Mouse (Mus musculus): ENCODE data around the gene Ccdc9. TPM values are rescaled to one million over a fixed set of nuclear protein-coding genes. Genes with fewer than 3 reads are reported as not detected.
A peak's percentile ranks its signal among the peaks of the same experiment; 100 is the strongest.

The Ccdc9 gene
- total and polyA plus RNA-seq, 2 experiments from 2014 or later, result 13.6 to 31.5 TPM

DNA sequence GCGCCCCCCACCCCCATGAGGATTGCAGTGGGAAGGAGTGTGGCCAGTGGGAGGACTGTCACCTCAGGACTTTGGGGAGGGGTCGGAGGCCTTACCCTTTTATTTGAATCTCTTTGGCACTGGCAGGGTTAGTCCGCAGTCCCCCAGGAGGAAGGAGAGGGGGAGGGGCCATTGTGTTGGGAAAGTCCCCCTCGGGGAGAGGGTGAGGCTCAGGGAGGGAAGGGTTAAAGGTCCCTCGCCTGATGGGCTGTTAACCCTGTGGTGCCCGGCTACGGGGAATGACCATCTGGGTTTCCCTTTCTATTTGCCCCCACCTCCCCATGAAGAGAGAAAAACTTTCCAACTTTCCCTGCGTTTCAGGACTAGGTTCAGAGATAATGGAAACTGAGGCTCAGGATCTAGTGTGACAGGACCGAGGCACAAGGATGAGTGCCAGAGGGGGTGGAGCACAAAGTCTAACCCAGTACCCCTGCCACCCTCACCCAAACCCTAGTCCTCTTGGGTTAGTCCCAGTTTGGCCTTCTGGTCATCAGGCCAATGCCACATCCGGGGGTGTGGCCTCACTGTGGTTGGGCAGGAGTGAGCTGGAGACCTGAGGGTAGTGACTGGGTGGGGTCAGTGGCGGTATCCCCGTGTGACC is 26.2 kb upstream of the Ccdc9 start:
- H3K36me3 ChIP-seq (ENCODE audit: insufficient read depth, low read length), result peaks cover 9% of the 10 kb centered on the region; the same call in 1 of the 2 replicates
- WGBS, result 2% methylated on average over 11 of the region's 12 CpGs
- peaks cover 13% of the 10 kb centered on the region for H3K4me1 ChIP-seq (ENCODE audit: insufficient read depth, low read length)
- no peak for ATAC-seq (ENCODE audit: low FRiP score)
- H3K9ac ChIP-seq (replicated peaks; ENCODE audit: low read length, poor library complexity, severe bottlenecking), result peak overlapping the region; percentile 74
- DNase-seq (ENCODE audit: low spot score), result peak; percentile 41
- H3K27ac ChIP-seq (ENCODE audit: low read depth, low read length), result peak overlapping the region; percentile 93
- no peaks in the 10 kb centered on the region for H3K9me3 ChIP-seq (ENCODE audit: low read length)
- no peaks in the 10 kb centered on the region for H3K27me3 ChIP-seq (ENCODE audit: insufficient read depth, low read length)
- H3K4me2 ChIP-seq (ENCODE audit: low read depth, low read length, poor library complexity, severe bottlenecking), result peak overlapping the region; percentile 97
- no peak for TF ChIP-seq CTCF (IDR thresholded peaks at IDR 0.05)
- peak overlapping the region; percentile 81 for H3K4me3 ChIP-seq (ENCODE audit: low read depth, low read length)

DNA sequence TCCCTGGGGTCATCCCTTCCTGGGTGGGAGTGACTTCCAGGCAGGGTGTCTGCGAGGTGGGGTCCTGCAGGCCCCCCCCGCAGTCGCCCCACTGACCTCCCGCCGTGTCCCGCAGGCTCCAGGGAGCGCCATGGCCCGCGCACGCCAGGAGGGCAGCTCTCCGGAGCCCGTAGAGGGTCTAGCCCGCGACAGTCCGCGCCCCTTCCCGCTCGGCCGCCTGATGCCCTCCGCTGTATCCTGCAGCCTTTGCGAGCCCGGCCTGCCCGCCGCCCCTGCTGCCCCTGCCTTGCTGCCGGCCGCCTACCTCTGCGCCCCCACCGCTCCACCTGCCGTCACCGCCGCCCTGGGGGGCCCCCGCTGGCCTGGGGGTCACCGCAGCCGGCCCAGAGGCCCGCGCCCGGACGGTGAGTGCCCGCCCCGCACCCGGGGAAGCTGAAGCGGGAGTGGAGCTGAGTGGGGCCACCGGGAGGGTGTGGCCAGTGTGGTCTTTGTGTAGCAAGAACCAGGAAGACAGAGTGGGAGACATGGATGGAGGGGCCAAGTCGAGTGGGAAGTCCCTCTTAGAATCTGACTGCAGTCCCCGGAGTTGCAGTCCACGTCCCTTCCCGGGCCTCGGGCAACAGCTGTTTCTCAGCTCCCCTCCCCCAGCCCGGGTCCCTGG is 25.5 kb upstream of the Ccdc9 start:
- DNase-seq (ENCODE audit: low spot score) (peak; percentile 10), ATAC-seq (ENCODE audit: low FRiP score) (no peak)
- Histone ChIP-seq H3K4me3 (ENCODE audit: low read depth, low read length) (peak overlapping the region; percentile 81), H3K27ac (ENCODE audit: low read depth, low read length) (peak overlapping the region; percentile 55), H3K9ac (replicated peaks; ENCODE audit: low read length, poor library complexity, severe bottlenecking) (peak overlapping the region; percentile 74), H3K27me3 (ENCODE audit: insufficient read depth, low read length) (no peaks in the 10 kb centered on the region), H3K36me3 (ENCODE audit: insufficient read depth, low read length) (peaks cover 3% of the 10 kb centered on the region; the same call in 1 of the 2 replicates), H3K4me1 (ENCODE audit: insufficient read depth, low read length) (peaks cover 13% of the 10 kb centered on the region), H3K4me2 (ENCODE audit: low read depth, low read length, poor library complexity, severe bottlenecking) (peak overlapping the region; percentile 97), H3K9me3 (ENCODE audit: low read length) (no peaks in the 10 kb centered on the region)
- TF ChIP-seq CTCF (IDR thresholded peaks at IDR 0.05), result no peak
- WGBS, result under 1% methylated on average over 44 of the region's 49 CpGs

DNA sequence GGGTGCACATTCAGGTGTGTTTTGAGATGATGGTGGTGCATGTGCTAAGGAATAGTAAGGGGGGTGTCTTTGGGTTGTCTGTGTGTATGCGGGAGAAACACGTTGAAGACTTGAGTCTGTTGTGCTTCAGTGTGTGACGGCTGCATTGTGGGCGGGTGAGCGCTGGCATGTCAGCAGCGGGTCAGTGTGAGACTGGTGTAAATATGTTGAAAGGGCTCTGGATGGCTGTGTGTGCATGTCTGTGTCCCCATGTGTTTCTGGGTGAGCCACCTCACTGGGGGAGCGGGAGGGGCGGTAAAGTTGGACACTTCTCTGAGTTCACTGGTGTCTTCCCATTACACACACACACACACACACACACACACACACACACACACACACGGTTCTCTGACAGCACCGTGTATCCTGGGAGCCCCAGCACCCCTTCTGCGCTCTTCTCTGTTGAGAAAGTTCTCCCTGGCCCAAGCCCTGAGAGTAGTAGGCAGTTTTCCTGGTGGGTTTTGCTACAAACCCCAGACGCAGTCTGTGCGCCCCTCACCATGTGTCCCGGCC is 24.9 kb upstream of the Ccdc9 start:
- DNase-seq (ENCODE audit: low spot score) (peak; percentile 17), ATAC-seq (ENCODE audit: low FRiP score) (no peak)
- Histone ChIP-seq H3K4me1 (ENCODE audit: insufficient read depth, low read length) (peaks cover 13% of the 10 kb centered on the region), H3K9me3 (ENCODE audit: low read length) (no peaks in the 10 kb centered on the region), H3K9ac (replicated peaks; ENCODE audit: low read length, poor library complexity, severe bottlenecking) (peak overlapping the region; percentile 74), H3K36me3 (ENCODE audit: insufficient read depth, low read length) (no peaks in the 10 kb centered on the region), H3K27me3 (ENCODE audit: insufficient read depth, low read length) (no peaks in the 10 kb centered on the region), H3K4me3 (ENCODE audit: low read depth, low read length) (peak overlapping the region; percentile 81), H3K27ac (ENCODE audit: low read depth, low read length) (peak overlapping the region; percentile 55), H3K4me2 (ENCODE audit: low read depth, low read length, poor library complexity, severe bottlenecking) (peak overlapping the region; percentile 97)
- no peak for TF ChIP-seq CTCF (IDR thresholded peaks at IDR 0.05)
- WGBS, result under 1% methylated on average over 14 of the region's 14 CpGs

DNA sequence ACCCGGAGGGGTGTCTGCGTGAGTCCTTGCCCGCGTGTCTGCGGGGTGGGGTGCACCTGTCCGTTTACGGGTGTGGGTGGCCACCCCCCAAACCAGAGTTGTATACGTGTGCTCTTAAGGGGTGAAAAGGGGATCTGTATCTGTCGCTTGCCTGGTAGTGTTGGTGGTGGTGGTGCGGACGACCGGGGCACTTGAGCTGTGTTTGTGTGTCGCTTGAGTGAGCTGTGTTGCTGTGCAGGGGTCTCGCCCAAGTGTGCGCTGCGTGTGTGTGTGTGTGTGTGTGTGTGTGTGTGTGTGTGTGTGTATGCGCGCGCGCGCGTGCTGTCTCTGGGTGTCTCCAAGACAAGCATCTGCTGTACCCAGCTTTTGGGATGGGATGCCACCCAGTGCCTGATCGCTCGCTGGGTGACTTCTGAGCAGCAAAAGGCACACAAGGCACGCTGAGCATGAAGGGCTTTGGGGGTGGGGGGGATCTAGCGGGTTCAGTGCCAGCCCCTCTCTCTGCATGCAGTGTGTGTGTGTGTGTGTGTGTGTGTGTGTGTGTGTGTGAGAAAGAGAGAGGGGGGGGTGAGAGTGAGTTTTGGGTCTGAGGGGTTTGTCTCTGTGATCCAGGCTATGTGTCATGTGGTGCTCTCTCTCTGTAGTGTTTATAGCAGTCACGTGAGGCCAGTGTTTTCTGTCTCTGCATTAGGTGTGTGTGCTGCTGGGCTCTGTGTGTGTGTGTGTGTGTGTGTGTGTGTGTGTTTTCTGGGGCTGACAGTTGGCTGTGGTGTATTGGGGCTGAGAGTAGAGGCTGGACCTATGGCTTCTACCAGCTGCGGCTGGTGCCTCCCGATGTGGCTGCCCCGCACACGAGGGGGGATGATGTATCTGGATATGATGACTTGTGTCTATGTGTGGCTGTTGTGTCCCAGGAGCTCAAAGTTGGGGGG is 24.2 kb upstream of the Ccdc9 start:
- peak overlapping the region; percentile 81 for H3K4me3 ChIP-seq (ENCODE audit: low read depth, low read length)
- WGBS, result under 1% methylated on average over 31 of the region's 31 CpGs
- peak overlapping the region; percentile 97 for H3K4me2 ChIP-seq (ENCODE audit: low read depth, low read length, poor library complexity, severe bottlenecking)
- ATAC-seq (ENCODE audit: low FRiP score), result peak; percentile 57; the same call in 1 of the 2 replicates
- peak overlapping the region; percentile 57; the same call in 1 of the 2 replicates for H3K27ac ChIP-seq (ENCODE audit: low read depth, low read length)
- H3K9me3 ChIP-seq (ENCODE audit: low read length), result no peaks in the 10 kb centered on the region
- H3K9ac ChIP-seq (replicated peaks; ENCODE audit: low read length, poor library complexity, severe bottlenecking), result peak overlapping the region; percentile 66
- no peaks in the 10 kb centered on the region for H3K36me3 ChIP-seq (ENCODE audit: insufficient read depth, low read length)
- H3K27me3 ChIP-seq (ENCODE audit: insufficient read depth, low read length), result no peaks in the 10 kb centered on the region
- H3K4me1 ChIP-seq (ENCODE audit: insufficient read depth, low read length), result peaks cover 13% of the 10 kb centered on the region
- DNase-seq (ENCODE audit: low spot score), result peak; percentile 50
- no peak; the same call in 1 of the 2 replicates for TF ChIP-seq CTCF (IDR thresholded peaks at IDR 0.05)

DNA sequence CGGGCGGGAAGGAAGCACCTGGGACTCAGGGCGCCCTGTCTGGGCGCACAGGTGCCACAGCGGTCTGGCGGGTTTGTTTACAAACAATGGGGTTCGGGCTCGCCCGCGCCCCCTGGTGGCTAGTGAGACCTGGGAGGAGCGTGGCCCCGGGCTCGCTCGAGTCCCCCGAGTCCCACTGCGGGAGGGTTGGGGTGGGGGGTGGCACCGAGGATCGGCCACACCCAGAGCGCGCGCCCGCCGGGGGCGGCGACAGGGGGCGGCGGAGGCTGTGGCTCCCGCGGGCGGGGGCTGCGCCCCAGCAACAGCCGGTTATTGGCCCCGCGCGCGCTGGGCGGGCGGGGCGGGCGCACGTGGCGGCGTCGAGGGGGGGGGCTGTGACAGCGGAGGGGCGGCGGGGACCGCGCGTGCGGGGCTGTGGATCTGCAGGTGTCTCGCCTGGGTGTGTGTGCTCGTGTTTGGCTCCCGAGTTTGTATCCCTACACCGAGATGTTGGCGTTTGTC is 23.5 kb upstream of the Ccdc9 start:
- DNase-seq (ENCODE audit: low spot score) (peak; percentile 72), ATAC-seq (ENCODE audit: low FRiP score) (peak; percentile 25)
- no peaks in the 10 kb centered on the region for H3K9me3 ChIP-seq (ENCODE audit: low read length)
- peak overlapping the region; percentile 66 for H3K9ac ChIP-seq (replicated peaks; ENCODE audit: low read length, poor library complexity, severe bottlenecking)
- WGBS, result 1% methylated on average over 42 of the region's 56 CpGs
- no peaks in the 10 kb centered on the region for H3K27me3 ChIP-seq (ENCODE audit: insufficient read depth, low read length)
- TF ChIP-seq CTCF (IDR thresholded peaks at IDR 0.05), result peak; percentile 78
- no peaks in the 10 kb centered on the region for H3K36me3 ChIP-seq (ENCODE audit: insufficient read depth, low read length)
- peak overlapping the region; percentile 81 for H3K4me3 ChIP-seq (ENCODE audit: low read depth, low read length)
- peak overlapping the region; percentile 97 for H3K4me2 ChIP-seq (ENCODE audit: low read depth, low read length, poor library complexity, severe bottlenecking)
- H3K4me1 ChIP-seq (ENCODE audit: insufficient read depth, low read length), result peaks cover 13% of the 10 kb centered on the region
- H3K27ac ChIP-seq (ENCODE audit: low read depth, low read length), result peak overlapping the region; percentile 57; the same call in 1 of the 2 replicates

Data from midbrain, postnatal 0 days (tissue).